Comparison of ENCODE assay signal across 25 mouse cellular contexts in the genomic region with DNA sequence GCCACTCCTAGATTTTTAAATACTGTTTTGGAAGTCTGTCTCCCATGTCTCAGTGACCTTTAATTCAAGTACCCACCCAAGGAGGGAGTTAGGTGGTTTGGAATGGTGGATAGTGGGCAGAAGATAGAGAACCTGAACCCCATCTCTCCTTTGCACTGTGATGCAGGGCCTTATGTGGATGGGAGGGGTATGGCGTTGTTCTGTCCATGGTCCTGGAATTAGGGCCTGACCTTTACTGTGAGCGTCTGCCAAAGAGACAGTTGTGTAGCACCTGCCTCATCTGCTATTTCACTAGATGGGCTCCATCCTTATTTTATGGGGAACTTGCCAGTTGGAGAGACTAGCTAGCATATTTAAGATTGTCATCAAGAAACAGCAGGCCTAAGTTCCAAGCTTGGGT. TPM values are rescaled to one million over a fixed set of nuclear protein-coding genes. Genes with fewer than 3 reads are reported as not detected.
DNase-seq lines count a peak whose midpoint lies in the region; ATAC-seq and TF ChIP-seq lines count a peak whose summit lies in the region.
"Had no signal": no experiment of that assay in that cellular context is flagged by ENCODE, and none has a peak within 500 bp of the region (broad histone marks: within the 10 kb centered on the region; RNA-seq: fewer than 3 reads in every experiment).

No protein-coding gene starts in this region.

- no peak for TF ChIP-seq CTCF in MEL (IDR thresholded peaks at IDR 0.05 in 2 of 3, conservative IDR thresholded peaks at IDR 0.05 in 1 of 3; ENCODE audit: control insufficient read depth in 1 of 3, insufficient read depth in 1 of 3, low read depth in 2 of 3, low read length in 3 of 3, poor library complexity in 1 of 3, severe bottlenecking in 1 of 3)
- TF ChIP-seq CTCF in thymus, adult 2 months (IDR thresholded peaks at IDR 0.05; ENCODE audit: borderline replicate concordance, control insufficient read depth, extremely low read depth, insufficient read depth, low read length, poor library complexity): no peak

- DNase-seq in intestine, embryonic 14.5 days (ENCODE audit: low spot score): peak; percentile 52
- peak; percentile 3 for DNase-seq in MEL (ENCODE audit: low read depth, low spot score)
- peak; percentile 7 for DNase-seq in embryo, embryonic 11 days
- no peak for DNase-seq in layer of hippocampus, postnatal 36 days
- no peak for DNase-seq in thymus, adult 2 months
- DNase-seq: adrenal gland, postnatal 25 days; cerebellum, adult 11-12 months; cerebellum, adult 9-11 months; gastrocnemius, postnatal 25 days; heart, adult 18-20 months; heart, postnatal 4 days; kidney, adult 11 months; kidney, postnatal 25 days; lung, adult 2 months; lung, postnatal 14 days had no signal

- H3K79me2 ChIP-seq in MEL (ENCODE audit: control insufficient read depth, insufficient read depth, low read length, poor library complexity) (no peaks in the 10 kb centered on the region), myocyte (ENCODE audit: control insufficient read depth, insufficient read depth) (no peaks in the 10 kb centered on the region)

- H3K4me2 ChIP-seq in intestine, embryonic 14.5 days (ENCODE audit: low read length): no peak overlapping the region
- H3K4me2 ChIP-seq in intestine, embryonic 15.5 days (replicated peaks): no peak overlapping the region
- H3K4me2 ChIP-seq in myocyte (ENCODE audit: low read depth): no peak overlapping the region
- H3K4me2 ChIP-seq: heart, embryonic 11.5 days; hindbrain, embryonic 13.5 days; limb, embryonic 15.5 days; midbrain, embryonic 11.5 days had no signal

- H3K4me1 ChIP-seq in intestine, embryonic 14.5 days (replicated peaks; ENCODE audit: control insufficient read depth, insufficient read depth, low read length): no peaks in the 10 kb centered on the region
- H3K4me1 ChIP-seq in intestine, embryonic 15.5 days (replicated peaks): no peaks in the 10 kb centered on the region
- H3K4me1 ChIP-seq in MEL (ENCODE audit: control insufficient read depth in 1 of 2, insufficient read depth in 2 of 2, low read length in 2 of 2): no peaks in the 10 kb centered on the region
- H3K4me1 ChIP-seq in thymus, adult 2 months (replicated peaks; ENCODE audit: control insufficient read depth, insufficient read depth, low read length): no peaks in the 10 kb centered on the region
- H3K4me1 ChIP-seq: limb, embryonic 15.5 days had no signal

- H3K9me3 ChIP-seq in intestine, embryonic 14.5 days (ENCODE audit: control insufficient read depth, low read length): no peaks in the 10 kb centered on the region
- H3K9me3 ChIP-seq in intestine, embryonic 15.5 days: no peaks in the 10 kb centered on the region
- no peaks in the 10 kb centered on the region for H3K9me3 ChIP-seq in MEL (replicated peaks; ENCODE audit: insufficient read depth, low read length)
- H3K9me3 ChIP-seq: hindbrain, embryonic 13.5 days; limb, embryonic 15.5 days had no signal

- no peak overlapping the region for H3ac ChIP-seq in myocyte (ENCODE audit: control insufficient read depth, insufficient read length)

- no peaks in the 10 kb centered on the region for H3K36me3 ChIP-seq in intestine, embryonic 14.5 days (ENCODE audit: control insufficient read depth, insufficient read depth, low read length)
- H3K36me3 ChIP-seq in intestine, embryonic 15.5 days: no peaks in the 10 kb centered on the region
- H3K36me3 ChIP-seq in MEL (ENCODE audit: control insufficient read depth in 1 of 2, insufficient read depth in 2 of 2, low read length in 2 of 2): no peaks in the 10 kb centered on the region
- H3K36me3 ChIP-seq in myocyte (ENCODE audit: control insufficient read depth, insufficient read depth): no peaks in the 10 kb centered on the region
- no peaks in the 10 kb centered on the region for H3K36me3 ChIP-seq in thymus, adult 2 months (ENCODE audit: control insufficient read depth, insufficient read depth, low read length)
- H3K36me3 ChIP-seq: hindbrain, embryonic 13.5 days; limb, embryonic 15.5 days had no signal

- no peak overlapping the region for H3K27ac ChIP-seq in intestine, embryonic 14.5 days (ENCODE audit: low read depth)
- H3K27ac ChIP-seq in intestine, embryonic 15.5 days: no peak overlapping the region
- H3K27ac ChIP-seq in MEL (ENCODE audit: control insufficient read depth, low read depth, low read length): no peak overlapping the region
- H3K27ac ChIP-seq in thymus, adult 2 months (ENCODE audit: control insufficient read depth, insufficient read depth, low read length): no peak overlapping the region
- H3K27ac ChIP-seq: hindbrain, embryonic 13.5 days; left cerebral cortex, adult 2 months; limb, embryonic 15.5 days; liver, embryonic 14.5 days had no signal

- H3K4me3 ChIP-seq in intestine, embryonic 14.5 days (ENCODE audit: low read depth, low read length): no peak overlapping the region
- H3K4me3 ChIP-seq in intestine, embryonic 15.5 days (replicated peaks): no peak overlapping the region
- H3K4me3 ChIP-seq in MEL (ENCODE audit: control insufficient read depth in 1 of 2, insufficient read depth in 1 of 2, low read depth in 2 of 2, low read length in 2 of 2): no peak overlapping the region
- no peak overlapping the region for H3K4me3 ChIP-seq in myocyte
- no peak overlapping the region for H3K4me3 ChIP-seq in thymus, adult 2 months (ENCODE audit: control insufficient read depth, insufficient read depth, low read length)
- H3K4me3 ChIP-seq: hindbrain, embryonic 13.5 days; left cerebral cortex, adult 2 months; limb, embryonic 15.5 days had no signal

- WGBS in intestine, embryonic 14.5 days: 40% methylated on average over 2 of the region's 2 CpGs
- 40% methylated on average over 2 of the region's 2 CpGs for WGBS in intestine, embryonic 15.5 days
- 60% methylated on average over 2 of the region's 2 CpGs for WGBS in thymus, adult 2 months

- H3K27me3 ChIP-seq in intestine, embryonic 14.5 days (replicated peaks; ENCODE audit: control insufficient read depth, insufficient read depth, low read length): no peaks in the 10 kb centered on the region
- no peaks in the 10 kb centered on the region for H3K27me3 ChIP-seq in intestine, embryonic 15.5 days (replicated peaks)
- H3K27me3 ChIP-seq in MEL (ENCODE audit: control insufficient read depth in 1 of 2, insufficient read depth in 2 of 2, low read length in 2 of 2) (no peaks in the 10 kb centered on the region), myocyte (ENCODE audit: control insufficient read depth, insufficient read depth, insufficient read length) (no peaks in the 10 kb centered on the region)
- no peaks in the 10 kb centered on the region for H3K27me3 ChIP-seq in thymus, adult 2 months (ENCODE audit: control insufficient read depth, insufficient read depth, low read length)
- H3K27me3 ChIP-seq: hindbrain, embryonic 13.5 days; limb, embryonic 15.5 days had no signal

- no peak overlapping the region for H3K9ac ChIP-seq in intestine, embryonic 14.5 days (ENCODE audit: low read length)
- no peak overlapping the region for H3K9ac ChIP-seq in intestine, embryonic 15.5 days
- no peak overlapping the region for H3K9ac ChIP-seq in MEL (ENCODE audit: control insufficient read depth, low read depth, low read length, poor library complexity, severe bottlenecking)
- H3K9ac ChIP-seq: hindbrain, embryonic 13.5 days; limb, embryonic 15.5 days; liver, embryonic 14.5 days had no signal

- no peak for TF ChIP-seq RAD21 in MEL (IDR thresholded peaks at IDR 0.05; ENCODE audit: low read depth, low read length)

- TF ChIP-seq EP300 in MEL (IDR thresholded peaks at IDR 0.05; ENCODE audit: low read depth in 1 of 2, low read length in 2 of 2): no peak

- no peak for ATAC-seq in intestine, embryonic 14.5 days (replicated peaks; ENCODE audit: low FRiP score, low TSS enrichment, low read depth)
- no peak for ATAC-seq in intestine, embryonic 15.5 days
- ATAC-seq: forebrain, embryonic 14.5 days had no signal

- TF ChIP-seq POLR2A in MEL (IDR thresholded peaks at IDR 0.05; ENCODE audit: control insufficient read depth in 1 of 2, insufficient read depth in 1 of 2, low read depth in 1 of 2, low read length in 2 of 2, poor library complexity in 1 of 2): no peak
- no peak for TF ChIP-seq POLR2A in myocyte (IDR thresholded peaks at IDR 0.05; ENCODE audit: insufficient read length, low read depth)
- TF ChIP-seq POLR2A in thymus, adult 2 months (IDR thresholded peaks at IDR 0.05; ENCODE audit: control insufficient read depth, extremely low read depth, insufficient read depth, low read length, poor library complexity): no peak

TF ChIP-seq in MEL, 35 proteins besides CTCF, POLR2A, EP300 and RAD21:
- TF ChIP-seq NELFE (IDR thresholded peaks at IDR 0.05; ENCODE audit: low read depth, low read length): no peak
- no peak for TF ChIP-seq TBP (IDR thresholded peaks at IDR 0.05; ENCODE audit: low read depth, low read length)
- TF ChIP-seq SIN3A (IDR thresholded peaks at IDR 0.05; ENCODE audit: low read length): no peak

TF ChIP-seq in myocyte, 11 proteins besides CTCF, POLR2A, EP300 and RAD21:
- TF ChIP-seq MYOD1 (IDR thresholded peaks at IDR 0.05; ENCODE audit: control insufficient read depth in 1 of 3, insufficient read length in 2 of 3, low read depth in 2 of 3) (no peak), REST (IDR thresholded peaks at IDR 0.05; ENCODE audit: insufficient read depth, insufficient read length) (peak; percentile 25)

RNA-seq across cellular contexts. Expression of a gene that starts 8.0 kb away (rescaled TPM):
- 4.9 and 5.0 TPM in 2 replicates for polyA plus RNA-seq in intestine, embryonic 14.5 days (2014; fragmentation: Nextera tagmentation; extraction: Ambion mirVana)
- polyA plus RNA-seq in intestine, embryonic 15.5 days (2015; fragmentation: Nextera tagmentation; extraction: Ambion mirVana): 3.0 and 4.2 TPM in 2 replicates
- total RNA-seq in MEL (2012; rRNA removed): not detected in 2 replicates
- not detected for polyA plus RNA-seq in MEL (2012; ENCODE audit: insufficient read depth in 1 of 2, insufficient read length in 2 of 2, low read depth in 1 of 2, low replicate concordance in 2 of 2, missing spikeins in 1 of 2)
- polyA plus RNA-seq in myocyte (2012; fragmentation: generic; extraction: Trizol): 3.0 TPM
- 100 to 1,000 TPM; 185 to 190 TPM for total RNA-seq in layer of hippocampus, postnatal 36 days (2021)
- polyA plus RNA-seq in thymus, adult 2 months (2012; rRNA removed): 0.19 and 0.26 TPM in 2 replicates
- total RNA-seq: megakaryocyte progenitor cell, adult 5-6 weeks had no signal

Comparison
In these comparisons a context has a peak if more than half of its experiments do, and no peak if none do; other contexts are left out.
1. DNase-seq: peak in intestine, embryonic 14.5 days (single experiment), MEL (single experiment) and embryo, embryonic 11 days (single experiment); none in layer of hippocampus, postnatal 36 days (0 of 2) and thymus, adult 2 months (single experiment).